8 mouse cellular contexts compared by ENCODE assay signal in the genomic region with DNA sequence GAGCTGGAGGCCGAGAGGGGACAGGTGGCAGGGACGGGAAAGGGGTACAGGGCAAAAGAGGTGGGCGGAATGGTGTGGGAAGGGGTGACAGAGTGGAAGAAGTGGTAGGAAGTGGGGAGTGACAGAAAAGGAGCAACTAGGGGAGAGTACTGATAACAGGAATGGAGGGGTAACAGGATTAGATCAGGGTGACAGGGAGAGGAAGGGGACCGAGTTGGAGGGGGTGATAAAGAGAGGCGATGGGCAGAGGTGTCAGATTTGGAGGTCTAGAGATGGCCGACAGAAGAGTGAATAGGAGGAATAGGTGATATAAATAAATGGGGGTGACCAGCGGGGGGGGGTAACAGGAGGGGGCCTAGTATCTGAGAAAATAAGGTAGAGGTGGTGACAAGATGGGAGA. TPM values are rescaled to one million over a fixed set of nuclear protein-coding genes. Genes with fewer than 3 reads are reported as not detected.
A peak's percentile ranks its signal among the peaks of the same experiment; 100 is the strongest.
DNase-seq lines count a peak whose midpoint lies in the region; ATAC-seq and TF ChIP-seq lines count a peak whose summit lies in the region.

No protein-coding gene starts in this region.

- peaks cover 11% of the 10 kb centered on the region for H3K79me2 ChIP-seq in heart, adult 2 months (replicated peaks; ENCODE audit: control insufficient read depth, insufficient read depth, low read length)

- intact Hi-C loops in heart, adult 2 months (cut with DNase I), result no loop called here
- intact Hi-C loops in heart, postnatal 14 days (cut with DNase I), result no loop called here

- no peak for TF ChIP-seq POLR2A in heart, adult 2 months (IDR thresholded peaks at IDR 0.05; ENCODE audit: insufficient read depth, low read depth, low read length)
- no peak for TF ChIP-seq POLR2A in testis, adult 2 months (IDR thresholded peaks at IDR 0.05; ENCODE audit: control insufficient read depth, low read depth, low read length)

- peaks cover 10% of the 10 kb centered on the region for H3K4me1 ChIP-seq in heart, adult 2 months (ENCODE audit: control insufficient read depth, insufficient read depth, low read length)
- H3K4me1 ChIP-seq in testis, adult 2 months (ENCODE audit: control insufficient read depth, insufficient read depth, low read length), result peaks cover 14% of the 10 kb centered on the region
- H3K4me1 ChIP-seq in liver, embryonic 11.5 days (replicated peaks; ENCODE audit: control insufficient read depth, insufficient read depth, low read length), result peaks cover 39% of the 10 kb centered on the region
- H3K4me1 ChIP-seq in stomach, postnatal 0 days (replicated peaks; ENCODE audit: control insufficient read depth, insufficient read depth), result peaks cover 9% of the 10 kb centered on the region

- H3K9me3 ChIP-seq in liver, embryonic 11.5 days (ENCODE audit: control insufficient read depth, low read length), result no peaks in the 10 kb centered on the region
- no peaks in the 10 kb centered on the region for H3K9me3 ChIP-seq in stomach, postnatal 0 days (ENCODE audit: control insufficient read depth, low read length)

- peak overlapping the region; percentile 64 for H3K4me3 ChIP-seq in heart, adult 2 months
- H3K4me3 ChIP-seq in testis, adult 2 months (ENCODE audit: control insufficient read depth, low read depth, low read length), result peak overlapping the region; percentile 96
- H3K4me3 ChIP-seq in liver, embryonic 11.5 days (ENCODE audit: low read depth, low read length), result peak overlapping the region; percentile 85
- peak overlapping the region; percentile 73 for H3K4me3 ChIP-seq in stomach, postnatal 0 days (ENCODE audit: low read depth, low read length)

- TF ChIP-seq EP300 in heart, adult 2 months (IDR thresholded peaks at IDR 0.05; ENCODE audit: insufficient read depth, low read depth, low read length), result no peak
- TF ChIP-seq EP300 in stomach, postnatal 0 days (optimal IDR thresholded peaks at IDR 0.05), result no peak

- peak overlapping the region; percentile 95 for H3K4me2 ChIP-seq in liver, embryonic 11.5 days
- peak overlapping the region; percentile 85 for H3K4me2 ChIP-seq in stomach, postnatal 0 days (replicated peaks; ENCODE audit: low read depth)

- 1% methylated on average over 7 of the region's 7 CpGs for WGBS in heart, adult 2 months
- 1% methylated on average over 7 of the region's 7 CpGs for WGBS in liver, embryonic 11.5 days
- WGBS in stomach, postnatal 0 days, result 2% methylated on average over 7 of the region's 7 CpGs

- H3K9ac ChIP-seq in heart, adult 2 months (ENCODE audit: low read depth, low read length), result peak overlapping the region; percentile 86
- peak overlapping the region; percentile 90 for H3K9ac ChIP-seq in liver, embryonic 11.5 days (ENCODE audit: low read depth, low read length)
- peak overlapping the region; percentile 84 for H3K9ac ChIP-seq in stomach, postnatal 0 days (ENCODE audit: low read length)

- no peak for TF ChIP-seq CTCF in heart, adult 2 months (IDR thresholded peaks at IDR 0.05)
- no peak for TF ChIP-seq CTCF in testis, adult 2 months (IDR thresholded peaks at IDR 0.05; ENCODE audit: control insufficient read depth, insufficient read depth, insufficient replicate concordance, low read depth, low read length)
- TF ChIP-seq CTCF in stomach, postnatal 0 days (IDR thresholded peaks at IDR 0.05; ENCODE audit: low read depth), result no peak

- no peak for ATAC-seq in liver, embryonic 11.5 days (replicated peaks; ENCODE audit: low FRiP score)
- no peak for ATAC-seq in stomach, postnatal 0 days (ENCODE audit: low FRiP score, low TSS enrichment)

- peak overlapping the region; percentile 93 for H3K27ac ChIP-seq in heart, adult 2 months
- H3K27ac ChIP-seq in testis, adult 2 months (ENCODE audit: control insufficient read depth, insufficient read depth, low read depth, low read length), result peak overlapping the region; percentile 63
- peak overlapping the region; percentile 83 for H3K27ac ChIP-seq in liver, embryonic 11.5 days (ENCODE audit: low read depth, low read length)
- peak overlapping the region; percentile 83 for H3K27ac ChIP-seq in stomach, postnatal 0 days (replicated peaks)

- DNase-seq in heart, adult 2 months, result no peak
- no peak for DNase-seq in heart, postnatal 14 days
- no peak for DNase-seq in testis, postnatal 14 days (ENCODE audit: low spot score)
- no peak for DNase-seq in liver, embryonic 11.5 days (ENCODE audit: low spot score)
- DNase-seq in stomach, postnatal 0 days (ENCODE audit: low spot score), result no peak
- no peak for DNase-seq in frontal cortex, postnatal 14 days (ENCODE audit: low spot score in 2 of 2)
- DNase-seq in spleen, postnatal 36 days (ENCODE audit: low spot score in 2 of 2), result no peak

- H3K36me3 ChIP-seq in heart, adult 2 months (ENCODE audit: control insufficient read depth, insufficient read depth, low read length), result no peaks in the 10 kb centered on the region
- no peaks in the 10 kb centered on the region for H3K36me3 ChIP-seq in testis, adult 2 months (ENCODE audit: control insufficient read depth, insufficient read depth, low read length)
- H3K36me3 ChIP-seq in liver, embryonic 11.5 days (ENCODE audit: control insufficient read depth, insufficient read depth, low read length), result peaks cover 15% of the 10 kb centered on the region; the same call in 1 of the 2 replicates
- peaks cover 15% of the 10 kb centered on the region for H3K36me3 ChIP-seq in stomach, postnatal 0 days (ENCODE audit: control insufficient read depth, insufficient read depth, low read length)

- no peaks in the 10 kb centered on the region for H3K27me3 ChIP-seq in heart, adult 2 months (ENCODE audit: control insufficient read depth, insufficient read depth, low read length)
- H3K27me3 ChIP-seq in testis, adult 2 months (ENCODE audit: control insufficient read depth, insufficient read depth, low read length), result no peaks in the 10 kb centered on the region
- no peaks in the 10 kb centered on the region for H3K27me3 ChIP-seq in liver, embryonic 11.5 days (replicated peaks; ENCODE audit: control insufficient read depth, insufficient read depth, low read length)
- no peaks in the 10 kb centered on the region for H3K27me3 ChIP-seq in stomach, postnatal 0 days (ENCODE audit: control insufficient read depth, insufficient read depth, low read length)

RNA-seq across cellular contexts. Expression of a gene that starts 1.1 kb away (rescaled TPM):
- 10 to 100 TPM; 62.8 to 62.9 TPM for total RNA-seq in heart, adult 2 months (2021)
- polyA plus RNA-seq in heart, adult 2 months (2012; rRNA removed), result 37.7 and 41.6 TPM in 2 replicates
- total RNA-seq in heart, postnatal 14 days (2021), result 10 to 100 TPM; 71.2 to 78.7 TPM
- 41.8 and 42.1 TPM in 2 replicates for polyA plus RNA-seq in testis, adult 2 months (2012; rRNA removed)
- 21.6 and 25.2 TPM in 2 replicates for polyA plus RNA-seq in liver, embryonic 11.5 days (2014; fragmentation: Nextera tagmentation; extraction: Ambion mirVana)
- 15.0 and 15.9 TPM in 2 replicates for polyA plus RNA-seq in stomach, postnatal 0 days (2015; fragmentation: Nextera tagmentation; extraction: Ambion mirVana)

RNA-seq across cellular contexts. Expression of a gene that starts 18.0 kb away (rescaled TPM):
- 10 to 100 TPM; 16.5 to 21.2 TPM for total RNA-seq in heart, adult 2 months (2021)
- polyA plus RNA-seq in heart, adult 2 months (2012; rRNA removed), result 11.9 and 17.1 TPM in 2 replicates
- 10 to 100 TPM; 32.8 to 33.2 TPM for total RNA-seq in heart, postnatal 14 days (2021)
- 40.4 and 44.1 TPM in 2 replicates for polyA plus RNA-seq in testis, adult 2 months (2012; rRNA removed)
- polyA plus RNA-seq in liver, embryonic 11.5 days (2014; fragmentation: Nextera tagmentation; extraction: Ambion mirVana), result 13.8 and 16.4 TPM in 2 replicates
- 8.1 and 8.8 TPM in 2 replicates for polyA plus RNA-seq in stomach, postnatal 0 days (2015; fragmentation: Nextera tagmentation; extraction: Ambion mirVana)

RNA-seq across cellular contexts. Expression of a gene that starts 29.2 kb away (rescaled TPM):
- total RNA-seq in heart, adult 2 months (2021), result 1 to 10 TPM; 2.4 to 3.1 TPM
- polyA plus RNA-seq in heart, adult 2 months (2012; rRNA removed), result 6.6 and 9.3 TPM in 2 replicates
- total RNA-seq in heart, postnatal 14 days (2021), result 1 to 10 TPM; 5.1 to 5.6 TPM
- 37.1 and 44.4 TPM in 2 replicates for polyA plus RNA-seq in testis, adult 2 months (2012; rRNA removed)
- 104 and 106 TPM in 2 replicates for polyA plus RNA-seq in liver, embryonic 11.5 days (2014; fragmentation: Nextera tagmentation; extraction: Ambion mirVana)
- polyA plus RNA-seq in stomach, postnatal 0 days (2015; fragmentation: Nextera tagmentation; extraction: Ambion mirVana), result 125 and 126 TPM in 2 replicates

RNA-seq across cellular contexts. Expression of a gene that starts 30.9 kb away (rescaled TPM):
- 10 to 100 TPM; 61.7 to 69.4 TPM for total RNA-seq in heart, adult 2 months (2021)
- polyA plus RNA-seq in heart, adult 2 months (2012; rRNA removed), result 105 and 123 TPM in 2 replicates
- total RNA-seq in heart, postnatal 14 days (2021), result 10 to 100 TPM; 58.6 to 66.6 TPM
- polyA plus RNA-seq in testis, adult 2 months (2012; rRNA removed), result 91.9 and 94.8 TPM in 2 replicates
- 11.0 and 13.0 TPM in 2 replicates for polyA plus RNA-seq in liver, embryonic 11.5 days (2014; fragmentation: Nextera tagmentation; extraction: Ambion mirVana)
- polyA plus RNA-seq in stomach, postnatal 0 days (2015; fragmentation: Nextera tagmentation; extraction: Ambion mirVana), result 5.1 and 5.3 TPM in 2 replicates

RNA-seq across cellular contexts. Expression of a gene that starts 32.6 kb away (rescaled TPM):
- total RNA-seq in heart, adult 2 months (2021), result not detected
- polyA plus RNA-seq in heart, adult 2 months (2012; rRNA removed), result not detected in 2 replicates
- not detected for total RNA-seq in heart, postnatal 14 days (2021)
- 83.0 and 90.6 TPM in 2 replicates for polyA plus RNA-seq in testis, adult 2 months (2012; rRNA removed)
- 0.32 and 0.68 TPM in 2 replicates for polyA plus RNA-seq in liver, embryonic 11.5 days (2014; fragmentation: Nextera tagmentation; extraction: Ambion mirVana)
- 0.07 TPM in 1 of 2 replicates, not detected in the other for polyA plus RNA-seq in stomach, postnatal 0 days (2015; fragmentation: Nextera tagmentation; extraction: Ambion mirVana)
